Comparison of ENCODE assay signal across 16 mouse cellular contexts in the genomic region with DNA sequence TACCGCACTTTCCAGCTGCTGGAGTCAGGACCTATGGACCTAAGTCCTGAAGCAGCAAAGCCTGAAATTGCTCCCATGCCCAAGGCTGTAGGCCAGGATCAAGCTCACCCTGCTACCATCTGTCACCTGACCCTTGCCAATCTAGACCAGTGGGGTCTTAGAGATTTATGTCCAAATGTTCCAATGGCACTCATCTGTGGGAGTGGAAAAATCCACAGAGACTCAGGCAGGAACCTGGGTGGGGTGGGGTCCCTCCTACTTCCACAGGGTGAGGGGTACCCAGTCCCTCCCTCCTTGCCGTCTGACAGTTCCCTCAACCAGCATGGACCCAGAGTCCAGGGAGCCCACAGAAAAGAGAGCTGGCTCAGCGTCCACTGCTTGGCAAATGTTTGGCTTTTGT.
DNase-seq lines count a peak whose midpoint lies in the region; ATAC-seq and TF ChIP-seq lines count a peak whose summit lies in the region.
"Had no signal": no experiment of that assay in that cellular context is flagged by ENCODE, and none has a peak within 500 bp of the region (broad histone marks: within the 10 kb centered on the region; RNA-seq: fewer than 3 reads in every experiment).

No protein-coding gene starts in this region.

- intact Hi-C loops in heart, postnatal 36 days (cut with DNase I), result loop anchor here (5.0 kb wide), 1 partner anchor 292 kb away; no protein-coding TSS in a partner anchor

- H3K4me1 ChIP-seq in heart, embryonic 13.5 days, result peaks cover 80% of the 10 kb centered on the region
- H3K4me1 ChIP-seq in midbrain, embryonic 10.5 days, result peaks cover 51% of the 10 kb centered on the region
- peaks cover 27% of the 10 kb centered on the region for H3K4me1 ChIP-seq in midbrain, embryonic 14.5 days (ENCODE audit: control insufficient read depth, insufficient read depth, low read length)
- H3K4me1 ChIP-seq in cerebellum, adult 2 months (ENCODE audit: control insufficient read depth, insufficient read depth, low read length), result peaks cover 64% of the 10 kb centered on the region
- H3K4me1 ChIP-seq in limb, embryonic 14.5 days (ENCODE audit: control insufficient read depth, insufficient read depth, low read length), result peaks cover 26% of the 10 kb centered on the region

- H3K4me3 ChIP-seq in heart, embryonic 13.5 days, result no peak overlapping the region
- H3K4me3 ChIP-seq in midbrain, embryonic 10.5 days, result no peak overlapping the region
- H3K4me3 ChIP-seq in midbrain, embryonic 14.5 days (replicated peaks; ENCODE audit: low read depth, low read length), result no peak overlapping the region
- H3K4me3 ChIP-seq in cerebellum, adult 2 months (replicated peaks; ENCODE audit: insufficient read depth, low read depth, low read length), result no peak overlapping the region
- no peak overlapping the region for H3K4me3 ChIP-seq in limb, embryonic 14.5 days (replicated peaks; ENCODE audit: low read length)
- H3K4me3 ChIP-seq: layer of hippocampus, adult 2 months; limb, embryonic 15.5 days; neural tube, embryonic 13.5 days had no signal

- H3K4me2 ChIP-seq in heart, embryonic 13.5 days, result no peak overlapping the region
- no peak overlapping the region for H3K4me2 ChIP-seq in midbrain, embryonic 14.5 days (ENCODE audit: low read length)
- H3K4me2 ChIP-seq in limb, embryonic 14.5 days (replicated peaks; ENCODE audit: low read depth, low read length, severe bottlenecking), result no peak overlapping the region
- H3K4me2 ChIP-seq: limb, embryonic 15.5 days; neural tube, embryonic 13.5 days had no signal

- no peaks in the 10 kb centered on the region for H3K9me3 ChIP-seq in heart, embryonic 13.5 days
- no peaks in the 10 kb centered on the region for H3K9me3 ChIP-seq in midbrain, embryonic 10.5 days (replicated peaks)
- no peaks in the 10 kb centered on the region for H3K9me3 ChIP-seq in midbrain, embryonic 14.5 days (ENCODE audit: control insufficient read depth, low read length)
- H3K9me3 ChIP-seq in limb, embryonic 14.5 days (ENCODE audit: control insufficient read depth, low read length), result no peaks in the 10 kb centered on the region
- H3K9me3 ChIP-seq: G1E; limb, embryonic 15.5 days; neural tube, embryonic 13.5 days had no signal

- H3K36me3 ChIP-seq in heart, embryonic 13.5 days, result peaks cover 3% of the 10 kb centered on the region; the same call in 1 of the 2 replicates
- no peaks in the 10 kb centered on the region for H3K36me3 ChIP-seq in midbrain, embryonic 10.5 days
- 0 out of 2 replicates have a peak, but pooled peaks cover 6% of the 10 kb centered on the region for H3K36me3 ChIP-seq in midbrain, embryonic 14.5 days (ENCODE audit: control insufficient read depth, insufficient read depth, low read length)
- no peaks in the 10 kb centered on the region for H3K36me3 ChIP-seq in limb, embryonic 14.5 days (ENCODE audit: control insufficient read depth, insufficient read depth, low read length)
- H3K36me3 ChIP-seq: G1E; limb, embryonic 15.5 days; neural tube, embryonic 13.5 days had no signal

- no peak for DNase-seq in heart, postnatal 36 days
- no peak for DNase-seq in midbrain, embryonic 10.5 days (ENCODE audit: low spot score)
- DNase-seq in midbrain, embryonic 14.5 days, result no peak
- DNase-seq in cerebellum, adult 2 months, result peak; percentile 79 to 84
- DNase-seq in limb, embryonic 14.5 days (ENCODE audit: low spot score), result no peak
- no peak for DNase-seq in lung, adult 18-20 months
- DNase-seq: gastrocnemius, postnatal 14 days; heart, postnatal 10 days; kidney, adult 8-10 months; lung, adult 2 months had no signal

- 72% methylated on average over 3 of the region's 3 CpGs for WGBS in heart, embryonic 13.5 days
- 81% methylated on average over 3 of the region's 3 CpGs for WGBS in midbrain, embryonic 10.5 days
- 76% methylated on average over 3 of the region's 3 CpGs for WGBS in midbrain, embryonic 14.5 days
- 11% methylated on average over 3 of the region's 3 CpGs for WGBS in cerebellum, adult 2 months
- 68% methylated on average over 3 of the region's 3 CpGs for WGBS in limb, embryonic 14.5 days

- H3K27me3 ChIP-seq in heart, embryonic 13.5 days (replicated peaks), result no peaks in the 10 kb centered on the region
- peaks cover 5% of the 10 kb centered on the region; the same call in 1 of the 2 replicates for H3K27me3 ChIP-seq in midbrain, embryonic 10.5 days (ENCODE audit: low read depth, poor library complexity, severe bottlenecking)
- no peaks in the 10 kb centered on the region for H3K27me3 ChIP-seq in midbrain, embryonic 14.5 days (ENCODE audit: control insufficient read depth, insufficient read depth, low read length)
- H3K27me3 ChIP-seq in cerebellum, adult 2 months (ENCODE audit: control insufficient read depth, insufficient read depth, low read length), result no peaks in the 10 kb centered on the region
- H3K27me3 ChIP-seq in limb, embryonic 14.5 days (ENCODE audit: control insufficient read depth, insufficient read depth, low read length), result no peaks in the 10 kb centered on the region
- H3K27me3 ChIP-seq: limb, embryonic 15.5 days; neural tube, embryonic 13.5 days had no signal

- no peak for TF ChIP-seq POLR2A in cerebellum, adult 2 months (IDR thresholded peaks at IDR 0.05; ENCODE audit: borderline replicate concordance, insufficient read depth, low read length)
- TF ChIP-seq POLR2A in limb, embryonic 14.5 days (IDR thresholded peaks at IDR 0.05; ENCODE audit: borderline replicate concordance, extremely low read depth, insufficient read depth, insufficient read length), result no peak

- H3K27ac ChIP-seq in heart, embryonic 13.5 days (replicated peaks), result peak overlapping the region; percentile 88; the same call in 1 of the 2 replicates
- H3K27ac ChIP-seq in midbrain, embryonic 10.5 days (replicated peaks), result peak overlapping the region; percentile 24; the same call in 1 of the 2 replicates
- H3K27ac ChIP-seq in midbrain, embryonic 14.5 days (replicated peaks; ENCODE audit: low read depth, low read length), result no peak overlapping the region
- peak overlapping the region; percentile 87 for H3K27ac ChIP-seq in cerebellum, adult 2 months (ENCODE audit: insufficient read depth, low read length)
- H3K27ac ChIP-seq in limb, embryonic 14.5 days (replicated peaks; ENCODE audit: low read depth, low read length), result 0 out of 2 replicates have a peak overlapping the region, but pooled peaks have one; percentile 8
- H3K27ac ChIP-seq: layer of hippocampus, adult 2 months; limb, embryonic 15.5 days; macrophage; neural tube, embryonic 13.5 days had no signal

- H3K9ac ChIP-seq in heart, embryonic 13.5 days, result no peak overlapping the region
- no peak overlapping the region for H3K9ac ChIP-seq in midbrain, embryonic 14.5 days (replicated peaks; ENCODE audit: low read length)
- H3K9ac ChIP-seq in limb, embryonic 14.5 days (ENCODE audit: low read depth, low read length, severe bottlenecking), result no peak overlapping the region
- H3K9ac ChIP-seq: limb, embryonic 15.5 days; neural tube, embryonic 13.5 days had no signal

- TF ChIP-seq CTCF in cerebellum, adult 2 months (IDR thresholded peaks at IDR 0.05; ENCODE audit: borderline replicate concordance, insufficient read depth, low read depth, low read length), result no peak

- ATAC-seq in heart, embryonic 13.5 days (ENCODE audit: extremely low read depth, insufficient number of reproducible peaks, low FRiP score, low TSS enrichment), result no peak
- ATAC-seq in midbrain, embryonic 14.5 days (ENCODE audit: low FRiP score, low TSS enrichment), result no peak
- no peak for ATAC-seq in limb, embryonic 14.5 days (ENCODE audit: low FRiP score, low read depth)

Comparison
In these comparisons a context has a peak if more than half of its experiments do, and no peak if none do; other contexts are left out.
1. DNase-seq: peak in cerebellum, adult 2 months (2 of 2); none in heart, postnatal 36 days (0 of 2), midbrain, embryonic 10.5 days (single experiment), midbrain, embryonic 14.5 days (single experiment), limb, embryonic 14.5 days (single experiment) and lung, adult 18-20 months (0 of 2).